22 mouse cellular contexts compared by ENCODE assay signal in genomic region chr1:170704103-170704502, GRCm38 (mm10). TPM values are rescaled to one million over a fixed set of nuclear protein-coding genes. Genes with fewer than 3 reads are reported as not detected.
DNase-seq lines count a peak whose midpoint lies in the region; ATAC-seq lines count a peak whose summit lies in the region.
"Had no signal": no experiment of that assay in that cellular context is flagged by ENCODE, and none has a peak within 500 bp of the region (broad histone marks: within the 10 kb centered on the region; RNA-seq: fewer than 3 reads in every experiment).

No protein-coding gene starts in this region.

- no peaks in the 10 kb centered on the region for H3K9me3 ChIP-seq in heart, embryonic 10.5 days
- no peaks in the 10 kb centered on the region for H3K9me3 ChIP-seq in midbrain, embryonic 11.5 days (ENCODE audit: control insufficient read depth, low read length)
- H3K9me3 ChIP-seq in midbrain, embryonic 16.5 days (replicated peaks; ENCODE audit: control insufficient read depth, low read length, poor library complexity, severe bottlenecking) = no peaks in the 10 kb centered on the region
- H3K9me3 ChIP-seq: G1E had no signal

- no peak overlapping the region for H3K27ac ChIP-seq in heart, embryonic 10.5 days
- no peak overlapping the region for H3K27ac ChIP-seq in midbrain, embryonic 11.5 days (ENCODE audit: low read depth, low read length)
- no peak overlapping the region for H3K27ac ChIP-seq in midbrain, embryonic 16.5 days (ENCODE audit: low read length)
- peak overlapping the region; percentile 49; the same call in 1 of the 2 replicates for H3K27ac ChIP-seq in macrophage

- peak; percentile 55 for DNase-seq in heart, adult 11 months
- no peak for DNase-seq in heart, embryonic 10.5 days (ENCODE audit: low spot score)
- peak; percentile 59 for DNase-seq in midbrain, embryonic 11.5 days (ENCODE audit: low spot score, missing footprints)
- DNase-seq: adrenal gland, adult 2 months; adrenal gland, adult 8-10 months; adrenal gland, postnatal 10 days; adrenal gland, postnatal 14 days; adrenal gland, postnatal 25 days; adrenal gland, postnatal 36 days; B cell, adult 2 months; cerebellum, adult 11 months; cerebellum, adult 11-12 months; cerebellum, adult 18-20 months had no signal

- no peak overlapping the region for H3K9ac ChIP-seq in midbrain, embryonic 11.5 days (ENCODE audit: low read length)
- no peak overlapping the region for H3K9ac ChIP-seq in midbrain, embryonic 16.5 days (ENCODE audit: low read depth, low read length)

- no peak overlapping the region for H3K4me3 ChIP-seq in heart, embryonic 10.5 days
- no peak overlapping the region for H3K4me3 ChIP-seq in midbrain, embryonic 11.5 days (ENCODE audit: low read depth, low read length)
- H3K4me3 ChIP-seq in midbrain, embryonic 16.5 days (ENCODE audit: low read depth, low read length) = no peak overlapping the region
- no peak overlapping the region for H3K4me3 ChIP-seq in macrophage (ENCODE audit: inconsistent target)

- H3K36me3 ChIP-seq in heart, embryonic 10.5 days = peaks cover 9% of the 10 kb centered on the region; the same call in 1 of the 2 replicates
- H3K36me3 ChIP-seq in midbrain, embryonic 11.5 days (ENCODE audit: control insufficient read depth, insufficient read depth, low read length) = no peaks in the 10 kb centered on the region
- H3K36me3 ChIP-seq in midbrain, embryonic 16.5 days (ENCODE audit: control insufficient read depth, insufficient read depth, low read length) = no peaks in the 10 kb centered on the region; the same call in 1 of the 2 replicates
- H3K36me3 ChIP-seq in macrophage (ENCODE audit: inconsistent target) = no peaks in the 10 kb centered on the region

- ATAC-seq in midbrain, embryonic 11.5 days (ENCODE audit: low FRiP score) = no peak
- ATAC-seq in midbrain, embryonic 16.5 days = no peak
- ATAC-seq in monocyte, adult 5-6 weeks (replicated peaks; ENCODE audit: insufficient number of reproducible peaks, low FRiP score, low TSS enrichment, poor library complexity, severe bottlenecking) = no peak
- ATAC-seq: activated CD4-positive, CD25-positive, alpha-beta regulatory T cell, adult 4 months; CD4-positive, CD25-positive, alpha-beta regulatory T cell, adult 4 months; Patski had no signal

- no peak overlapping the region for H3K4me2 ChIP-seq in midbrain, embryonic 11.5 days
- no peak overlapping the region for H3K4me2 ChIP-seq in midbrain, embryonic 16.5 days (ENCODE audit: low read length)

- H3K27me3 ChIP-seq in heart, embryonic 10.5 days (ENCODE audit: insufficient read depth, poor library complexity, severe bottlenecking) = no peaks in the 10 kb centered on the region
- H3K27me3 ChIP-seq in midbrain, embryonic 11.5 days (ENCODE audit: control insufficient read depth, insufficient read depth, low read length) = no peaks in the 10 kb centered on the region
- no peaks in the 10 kb centered on the region for H3K27me3 ChIP-seq in midbrain, embryonic 16.5 days (ENCODE audit: control insufficient read depth, insufficient read depth, low read depth, low read length)
- H3K27me3 ChIP-seq: CH12.LX, Patski had no signal

- 90% methylated on average over 6 of the region's 6 CpGs for WGBS in heart, embryonic 10.5 days
- WGBS in midbrain, embryonic 11.5 days = 95% methylated on average over 6 of the region's 6 CpGs
- WGBS in midbrain, embryonic 16.5 days = 92% methylated on average over 6 of the region's 6 CpGs
- 93% methylated on average over 6 of the region's 6 CpGs for WGBS in macrophage (ENCODE audit: missing documents)

- peaks cover 5% of the 10 kb centered on the region; the same call in 1 of the 2 replicates for H3K4me1 ChIP-seq in heart, embryonic 10.5 days
- H3K4me1 ChIP-seq in midbrain, embryonic 11.5 days (ENCODE audit: control insufficient read depth, insufficient read depth, low read length) = no peaks in the 10 kb centered on the region
- H3K4me1 ChIP-seq in midbrain, embryonic 16.5 days (ENCODE audit: control insufficient read depth, insufficient read depth, low read length) = no peaks in the 10 kb centered on the region

- H3K79me2 ChIP-seq in macrophage (ENCODE audit: inconsistent target) = no peaks in the 10 kb centered on the region

RNA-seq across cellular contexts. Expression of gene Olfml2b, which starts 59.8 kb away (rescaled TPM):
- polyA plus RNA-seq in heart, embryonic 10.5 days (2016; fragmentation: Nextera tagmentation; extraction: Ambion mirVana) = 31.4 and 51.0 TPM in 2 replicates
- polyA plus RNA-seq in midbrain, embryonic 11.5 days (2014; fragmentation: Nextera tagmentation; extraction: Ambion mirVana) = 5.1 and 5.8 TPM in 2 replicates
- 4.2 and 5.1 TPM in 2 replicates for polyA plus RNA-seq in midbrain, embryonic 16.5 days (2015; fragmentation: Nextera tagmentation; extraction: Ambion mirVana)
- 1 to 10 TPM in 1 of 26 experiments, under 1 TPM in 3, not detected in 22; 0.18 to 3.4 (median 0.31) TPM for total RNA-seq in macrophage (2018; cell fraction: chromatin; rRNA removed)
- total RNA-seq in macrophage (2018; cell fraction: cytosol; rRNA removed) = under 1 TPM; 0.06 to 0.39 (median 0.16) TPM
- 1 to 10 TPM in 2 of 26 experiments, under 1 TPM in 14, not detected in 10; 0.12 to 1.6 (median 0.25) TPM for total RNA-seq in macrophage (2018; cell fraction: nucleus; rRNA removed)
- 0.11 to 2.1 TPM (median 0.33 TPM) in 3 replicates for polyA plus RNA-seq in macrophage (2018)
- total RNA-seq in monocyte, adult 5-6 weeks (2017) = not detected in 3 replicates
- total RNA-seq: MEL had no signal
- polyA plus RNA-seq: activated CD4-positive, CD25-positive, alpha-beta regulatory T cell, adult 4 months; CD4-positive, CD25-positive, alpha-beta regulatory T cell, adult 4 months; G1E had no signal
